In the genomic region with DNA sequence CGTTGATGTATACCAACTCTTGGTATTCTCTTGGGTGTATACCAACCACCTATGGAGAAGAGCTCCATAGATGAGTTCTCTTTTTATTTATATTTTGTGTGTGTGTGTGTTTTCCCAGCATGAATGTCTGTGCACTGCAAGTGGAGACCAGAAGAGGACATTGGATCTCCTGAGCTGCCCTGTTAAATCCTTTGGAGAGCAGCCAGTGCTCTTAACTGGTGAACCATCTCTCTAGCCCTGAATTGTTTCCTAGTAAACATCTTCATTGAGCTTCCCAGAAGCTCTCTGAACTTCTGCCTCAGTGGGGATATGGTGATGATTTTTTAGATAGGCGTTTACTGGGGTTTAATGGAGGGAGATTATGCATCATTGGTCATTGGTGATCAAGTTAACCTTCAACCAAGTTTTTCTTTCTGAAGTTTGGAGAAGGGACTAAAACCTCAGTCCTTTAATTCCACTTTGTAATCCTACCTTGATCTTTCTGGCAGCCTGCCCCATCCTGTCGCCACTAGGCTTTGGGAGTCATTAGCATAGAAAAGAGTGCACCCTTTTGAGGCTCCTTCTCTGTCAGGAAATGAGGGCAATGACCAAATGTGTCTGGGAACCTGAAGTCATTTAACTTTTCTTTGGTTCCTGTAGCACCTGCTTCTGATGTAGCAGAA, we compare ENCODE assay signal across 13 mouse cellular contexts.
A peak's percentile ranks its signal among the peaks of the same experiment; 100 is the strongest.
DNase-seq lines count a peak whose midpoint lies in the region; ATAC-seq and TF ChIP-seq lines count a peak whose summit lies in the region.
"Had no signal": no experiment of that assay in that cellular context is flagged by ENCODE, and none has a peak within 500 bp of the region (broad histone marks: within the 10 kb centered on the region; RNA-seq: fewer than 3 reads in every experiment).

No protein-coding gene starts in this region.

- no peak for DNase-seq in heart, postnatal 36 days
- DNase-seq in lung, postnatal 14 days: no peak
- DNase-seq in liver, postnatal 0 days: no peak
- no peak for DNase-seq in urinary bladder, postnatal 14 days (ENCODE audit: low spot score)
- no peak for DNase-seq in left cerebral cortex, adult 2 months (ENCODE audit: extremely low spot score in 1 of 2, low spot score in 2 of 2)
- DNase-seq: heart, adult 11 months; heart, postnatal 14 days; spleen, adult 18-20 months had no signal

- no peak for ATAC-seq in heart, embryonic 12.5 days (ENCODE audit: insufficient number of reproducible peaks, low FRiP score)
- no peak for ATAC-seq in lung, embryonic 16.5 days (ENCODE audit: low read depth)
- no peak for ATAC-seq in kidney, embryonic 16.5 days (ENCODE audit: low FRiP score, low TSS enrichment)
- ATAC-seq in liver, postnatal 0 days: no peak

- no peak for TF ChIP-seq CTCF in liver, postnatal 0 days (IDR thresholded peaks at IDR 0.05; ENCODE audit: low read depth)
- TF ChIP-seq CTCF in left cerebral cortex, adult 2 months (IDR thresholded peaks at IDR 0.05): no peak

- H3K4me2 ChIP-seq in heart, embryonic 12.5 days: no peak overlapping the region
- H3K4me2 ChIP-seq in lung, embryonic 16.5 days (ENCODE audit: low read depth, low read length): no peak overlapping the region
- no peak overlapping the region for H3K4me2 ChIP-seq in kidney, embryonic 16.5 days (replicated peaks; ENCODE audit: low read depth, low read length)
- no peak overlapping the region for H3K4me2 ChIP-seq in liver, postnatal 0 days (ENCODE audit: low read depth, low read length)

- no peaks in the 10 kb centered on the region for H3K9me3 ChIP-seq in heart, embryonic 12.5 days (replicated peaks)
- H3K9me3 ChIP-seq in lung, embryonic 16.5 days (ENCODE audit: control insufficient read depth, low read length): no peaks in the 10 kb centered on the region
- H3K9me3 ChIP-seq in kidney, embryonic 16.5 days (ENCODE audit: low read length): no peaks in the 10 kb centered on the region
- H3K9me3 ChIP-seq in liver, postnatal 0 days (ENCODE audit: low read length): no peaks in the 10 kb centered on the region
- H3K9me3 ChIP-seq: G1E had no signal

- TF ChIP-seq EP300 in liver, postnatal 0 days (IDR thresholded peaks at IDR 0.05; ENCODE audit: low read depth): no peak

- H3K9ac ChIP-seq in heart, embryonic 12.5 days: 0 out of 2 replicates have a peak overlapping the region, but pooled peaks have one; percentile 20
- H3K9ac ChIP-seq in lung, embryonic 16.5 days (ENCODE audit: low read length): no peak overlapping the region
- H3K9ac ChIP-seq in kidney, embryonic 16.5 days (replicated peaks; ENCODE audit: low read length): no peak overlapping the region
- H3K9ac ChIP-seq in liver, postnatal 0 days (replicated peaks): no peak overlapping the region

- no peaks in the 10 kb centered on the region for H3K36me3 ChIP-seq in heart, embryonic 12.5 days
- no peaks in the 10 kb centered on the region for H3K36me3 ChIP-seq in lung, embryonic 16.5 days (ENCODE audit: control insufficient read depth, insufficient read depth, low read length)
- no peaks in the 10 kb centered on the region for H3K36me3 ChIP-seq in kidney, embryonic 16.5 days (ENCODE audit: insufficient read depth, low read length)
- H3K36me3 ChIP-seq in liver, postnatal 0 days (replicated peaks; ENCODE audit: insufficient read depth, low read length): no peaks in the 10 kb centered on the region; the same call in 1 of the 2 replicates

- peaks cover 67% of the 10 kb centered on the region for H3K4me1 ChIP-seq in heart, embryonic 12.5 days (replicated peaks)
- peaks cover 45% of the 10 kb centered on the region for H3K4me1 ChIP-seq in lung, embryonic 16.5 days (replicated peaks; ENCODE audit: control insufficient read depth, insufficient read depth, low read length)
- peaks cover 80% of the 10 kb centered on the region for H3K4me1 ChIP-seq in kidney, embryonic 16.5 days (ENCODE audit: insufficient read depth, low read length)
- H3K4me1 ChIP-seq in liver, postnatal 0 days (ENCODE audit: insufficient read depth): peaks cover 70% of the 10 kb centered on the region

- intact Hi-C loops in heart, postnatal 36 days (cut with DNase I): no loop called here
- intact Hi-C loops in left cerebral cortex, adult 2 months (cut with DNase I): no loop called here

- WGBS in heart, embryonic 12.5 days: 55% methylated on average over 3 of the region's 3 CpGs
- 38% methylated on average over 3 of the region's 3 CpGs for WGBS in lung, embryonic 16.5 days
- 18% methylated on average over 3 of the region's 3 CpGs for WGBS in kidney, embryonic 16.5 days
- 45% methylated on average over 3 of the region's 3 CpGs for whole genome bisulfite sequencing in liver, postnatal 0 days (ENCODE audit: insufficient replicate concordance)

- no peak overlapping the region for H3K4me3 ChIP-seq in heart, embryonic 12.5 days
- H3K4me3 ChIP-seq in lung, embryonic 16.5 days (ENCODE audit: low read length): no peak overlapping the region
- H3K4me3 ChIP-seq in kidney, embryonic 16.5 days (ENCODE audit: low read length): no peak overlapping the region
- H3K4me3 ChIP-seq in liver, postnatal 0 days (ENCODE audit: low read depth, low read length): no peak overlapping the region
- no peak overlapping the region for H3K4me3 ChIP-seq in left cerebral cortex, adult 2 months
- H3K4me3 ChIP-seq: myocyte had no signal

- H3K27me3 ChIP-seq in heart, embryonic 12.5 days (replicated peaks): no peaks in the 10 kb centered on the region
- no peaks in the 10 kb centered on the region for H3K27me3 ChIP-seq in lung, embryonic 16.5 days (ENCODE audit: control insufficient read depth, insufficient read depth, low read depth, low read length)
- H3K27me3 ChIP-seq in kidney, embryonic 16.5 days (ENCODE audit: insufficient read depth, low read length): no peaks in the 10 kb centered on the region
- H3K27me3 ChIP-seq in liver, postnatal 0 days (ENCODE audit: insufficient read depth, low read length): no peaks in the 10 kb centered on the region

- peak overlapping the region; percentile 11; the same call in 1 of the 2 replicates for H3K27ac ChIP-seq in heart, embryonic 12.5 days (ENCODE audit: poor library complexity, severe bottlenecking)
- H3K27ac ChIP-seq in lung, embryonic 16.5 days (ENCODE audit: low read length): peak overlapping the region; percentile 7; the same call in 1 of the 2 replicates
- H3K27ac ChIP-seq in kidney, embryonic 16.5 days (ENCODE audit: low read length): peak overlapping the region; percentile 70
- 0 out of 2 replicates have a peak overlapping the region, but pooled peaks have one; percentile 39 for H3K27ac ChIP-seq in liver, postnatal 0 days (ENCODE audit: low read depth)
- no peak overlapping the region for H3K27ac ChIP-seq in left cerebral cortex, adult 2 months
